Mouse (Mus musculus): Measurements from ENCODE around the gene Vasp. TPM values are rescaled to one million over a fixed set of nuclear protein-coding genes. Genes with fewer than 3 reads are reported as not detected.

Gene Vasp
- 100 to 1,000 TPM; 117 to 119 TPM for total RNA-seq (2021)

DNA sequence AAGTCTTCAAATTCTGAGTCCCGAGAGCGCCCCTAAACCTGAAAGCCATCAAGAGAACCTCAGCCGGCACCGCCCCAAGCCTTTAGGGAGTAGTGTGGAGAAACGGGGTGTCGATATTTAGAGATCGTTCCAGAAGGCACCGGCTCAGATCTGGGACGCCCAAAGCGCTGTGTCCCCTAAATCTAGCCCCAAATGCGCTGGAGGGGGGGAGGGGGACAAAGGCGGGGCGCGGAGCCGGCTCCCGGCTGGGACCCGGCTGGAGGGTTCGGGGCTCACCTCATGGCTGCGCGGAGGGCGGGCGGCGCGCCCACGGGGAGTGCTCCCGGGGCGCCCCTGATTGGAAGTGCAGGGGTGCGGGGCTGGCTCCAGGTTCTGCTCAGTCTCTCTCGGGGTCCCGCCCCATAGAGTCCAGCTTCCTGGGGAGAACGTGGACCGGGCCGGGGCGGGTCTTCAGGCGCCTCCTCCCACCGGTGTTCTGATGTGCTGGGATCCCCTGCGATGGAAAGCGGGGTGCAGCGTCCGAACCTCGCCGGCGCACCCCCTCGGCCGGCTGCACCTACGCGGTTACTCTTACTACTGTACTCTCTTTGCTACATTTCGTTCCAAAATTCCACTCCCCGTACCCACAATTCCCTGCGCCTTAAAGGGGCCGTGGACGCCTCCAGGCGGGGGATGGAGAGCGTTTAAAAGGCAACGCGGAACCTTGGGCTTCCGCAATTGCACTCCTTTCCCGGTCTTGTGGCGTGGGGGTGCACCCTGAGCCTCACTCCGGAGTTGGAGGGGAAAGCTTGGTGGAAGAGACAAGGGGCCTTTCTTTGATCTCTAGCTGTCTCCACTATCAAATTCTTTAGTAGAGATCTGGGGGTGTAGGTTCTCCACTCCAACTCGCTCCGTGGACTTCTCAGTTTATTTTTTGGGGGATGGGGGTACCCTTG lies at the start of gene Vasp:
Gene Vasp (minus strand): TSS at position 580 of the 935 bp plus-strand sequence.
- DNase-seq: peak; percentile 86

DNA sequence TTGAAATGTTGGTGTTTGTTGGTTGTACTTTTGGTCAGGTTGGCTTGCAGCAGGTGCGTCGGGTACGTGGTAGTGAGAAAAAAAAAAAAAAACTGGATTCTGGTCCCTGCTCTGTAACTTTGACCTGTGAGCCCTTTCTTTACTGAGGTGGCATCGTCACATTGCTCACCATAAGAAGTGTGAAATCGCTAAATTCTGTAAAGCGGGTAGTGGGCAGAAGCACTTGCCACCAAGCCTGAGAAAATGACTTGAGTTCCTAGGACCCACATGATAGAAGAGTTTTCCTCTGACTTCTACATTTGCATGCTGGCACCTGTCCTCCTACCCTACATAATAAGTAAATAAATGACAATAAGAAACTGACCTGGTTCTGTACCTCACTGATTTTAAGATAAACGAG lies 49.0 kb upstream of the Vasp start:
- no peak for DNase-seq

DNA sequence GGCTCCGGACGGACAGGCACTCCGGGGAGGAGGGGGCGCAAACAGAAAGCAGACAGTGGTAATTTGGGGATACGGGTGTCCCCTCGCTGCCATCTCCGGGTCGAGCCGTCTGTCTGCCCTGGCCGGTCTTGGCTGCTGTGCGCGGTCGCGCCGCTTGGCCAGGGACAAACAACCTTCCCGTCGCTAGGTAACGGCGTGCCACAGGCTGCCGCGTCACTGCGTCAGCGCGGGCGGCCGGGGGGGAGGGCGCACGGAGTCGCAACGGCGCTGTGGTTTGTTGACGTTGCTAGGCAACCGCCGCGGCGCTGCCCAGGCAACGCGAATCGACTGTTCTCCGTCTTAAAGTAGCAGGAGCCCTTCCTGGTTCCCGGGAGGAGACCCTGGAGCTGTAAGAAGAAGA lies 48.3 kb upstream of the Vasp start:
- DNase-seq: peak; percentile 97

GRCm38 (mm10) chr7:19319458-19319857 lies 47.8 kb upstream of the Vasp start:
- peak; percentile 52 for DNase-seq

- DNase-seq: no peak
Measured at GRCm38 (mm10) chr7:19318676-19319075, 47.1 kb upstream of the Vasp start.

DNA sequence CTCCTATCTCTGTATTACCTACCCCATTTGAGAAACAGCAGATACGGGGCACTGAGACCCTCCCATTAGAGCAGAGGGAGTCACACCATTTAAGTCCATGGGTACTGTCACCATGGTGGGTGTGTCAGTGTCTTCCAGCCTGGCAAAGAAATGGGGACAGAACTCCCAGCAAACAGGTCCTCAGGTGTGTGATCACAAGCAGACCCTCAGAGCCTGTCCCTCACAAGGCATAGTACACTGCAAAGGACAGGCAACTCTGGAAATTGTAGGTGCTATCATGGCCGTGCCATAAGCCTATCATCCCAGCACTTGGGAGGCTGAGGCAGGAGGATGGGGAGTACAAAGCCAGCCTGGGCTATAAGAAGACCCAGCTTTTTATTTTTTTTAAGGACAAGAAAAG lies 46.6 kb upstream of the Vasp start:
- DNase-seq: no peak

DNA sequence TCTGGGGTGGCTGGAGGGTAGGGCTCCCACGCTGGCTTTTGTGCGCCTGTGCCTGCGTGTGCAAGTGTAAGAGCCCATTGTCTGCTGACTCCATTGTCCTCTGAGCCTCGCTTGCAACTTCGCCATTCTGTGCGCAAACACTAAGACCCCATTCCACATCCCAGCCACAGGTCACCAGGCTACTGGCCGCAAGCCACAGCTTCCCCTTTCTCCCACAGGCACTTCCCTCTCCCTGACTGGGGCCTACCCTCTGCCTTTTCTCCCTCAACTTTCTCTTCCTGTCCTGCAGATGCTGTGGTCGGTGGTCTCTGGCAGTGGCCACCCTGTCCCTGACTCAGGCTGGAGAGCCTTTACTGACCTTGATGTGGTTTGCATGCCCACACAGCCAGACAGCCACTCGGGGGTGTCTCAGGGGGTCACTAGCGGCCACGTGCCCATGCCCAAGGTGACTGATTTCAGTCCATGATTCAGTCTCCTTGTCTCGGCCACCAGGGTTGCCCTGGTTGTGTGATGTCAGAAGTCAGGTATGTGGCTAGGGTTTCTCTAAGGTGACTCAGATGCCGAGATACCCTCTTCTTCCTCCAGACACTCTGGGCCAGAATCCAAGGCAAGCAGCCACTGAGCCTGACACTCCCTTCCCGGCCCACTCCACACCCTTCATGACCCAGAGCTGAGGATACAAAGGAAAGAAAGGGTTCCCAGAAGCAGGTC lies 45.0 kb upstream of the Vasp start:
- peak; percentile 47 for DNase-seq

DNA sequence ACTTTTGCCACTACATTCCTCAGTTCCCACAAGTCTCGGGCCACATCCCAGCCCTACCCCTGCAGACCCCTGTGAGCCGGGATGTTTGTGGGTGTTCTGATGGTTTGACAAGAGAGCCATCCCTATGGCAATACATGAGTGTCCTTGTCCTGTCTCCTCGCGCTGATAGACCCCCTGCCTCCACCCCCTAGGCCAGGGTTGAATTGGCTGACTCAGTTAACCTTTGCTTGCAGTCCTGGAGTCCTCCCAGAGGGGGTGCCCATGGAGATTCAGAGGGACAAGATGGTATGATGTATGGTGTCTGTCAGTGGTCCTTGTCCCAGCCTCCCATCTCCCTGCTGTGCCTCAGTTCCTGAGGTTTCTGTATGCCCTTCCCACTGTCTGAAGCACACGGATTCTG lies 42.4 kb upstream of the Vasp start:
- no peak for DNase-seq

GRCm38 (mm10) chr7:19311991-19312390 lies 40.4 kb upstream of the Vasp start:
- DNase-seq: no peak

DNA sequence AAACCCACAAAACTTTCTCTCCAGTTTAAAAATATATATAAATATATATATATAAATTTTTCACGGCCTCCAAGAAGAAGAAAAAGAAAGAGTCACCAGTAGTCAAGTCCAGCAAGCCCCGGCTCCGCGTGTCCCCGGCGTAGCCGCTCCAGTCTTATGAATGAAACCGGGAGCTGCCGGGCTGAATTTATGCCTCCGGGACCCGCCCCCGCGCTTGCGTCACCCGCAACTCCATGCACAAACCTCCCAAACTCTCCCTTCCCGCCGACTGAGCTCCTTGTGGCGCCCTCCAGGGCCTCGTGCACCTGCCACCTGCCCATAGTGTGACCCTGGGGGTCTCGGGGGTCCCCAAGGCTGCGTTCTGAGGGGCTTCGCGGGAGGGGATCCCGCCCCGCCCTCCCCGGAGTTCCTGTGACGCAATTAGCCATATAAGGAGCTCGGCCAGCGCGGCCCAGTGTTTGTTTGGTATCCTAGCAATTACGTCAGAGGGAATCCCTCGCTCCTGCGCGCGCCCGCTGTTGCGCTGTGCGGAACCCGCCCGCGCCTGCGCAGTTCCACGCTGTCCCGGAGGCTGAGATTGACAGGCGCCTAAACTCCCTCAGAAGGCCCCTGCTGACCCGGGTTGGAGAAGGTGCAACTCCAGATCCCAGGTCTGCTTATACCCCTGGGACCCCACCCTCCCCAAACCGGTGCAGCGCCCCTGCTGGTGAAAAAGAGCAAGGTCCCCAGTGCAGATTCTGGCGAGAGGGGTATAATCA lies 38.4 kb upstream of the Vasp start, which contains the start of gene Fosb:
Gene Fosb (minus strand): TSS at position 168 of the 758 bp plus-strand sequence.
- peak; percentile 97 for DNase-seq

DNA sequence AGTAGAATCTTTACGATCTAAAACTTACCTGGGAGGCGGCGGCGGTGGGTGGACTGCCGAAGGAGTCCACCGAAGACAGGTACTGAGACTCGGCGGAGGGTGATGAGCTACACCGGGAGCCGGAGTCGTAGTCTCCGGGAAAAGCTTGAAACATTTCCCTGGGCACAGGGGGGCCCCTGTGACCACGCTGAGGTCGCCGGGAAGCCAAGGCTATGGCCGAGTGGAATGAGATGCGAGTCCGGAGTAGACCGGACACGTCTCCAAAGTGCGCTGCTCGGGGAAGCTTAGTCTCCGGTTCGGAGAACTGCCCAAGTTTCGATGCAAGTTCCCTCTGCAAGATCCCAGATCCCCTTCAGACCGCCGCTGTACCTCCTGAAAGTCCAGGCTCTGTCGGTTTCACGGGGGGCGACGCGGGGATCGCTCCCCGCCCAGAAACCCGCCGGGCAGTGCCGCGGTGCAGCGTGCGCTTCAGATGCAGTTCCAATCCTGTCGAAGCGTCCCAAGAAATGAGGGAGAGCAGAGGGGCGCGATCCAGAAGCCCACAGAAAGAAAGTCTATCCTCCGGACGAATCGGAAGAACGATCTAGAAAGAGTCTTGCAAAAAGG lies 37.8 kb upstream of the Vasp start:
- peak; percentile 29 for DNase-seq

GRCm38 (mm10) chr7:19308454-19309277 lies 37.0 kb upstream of the Vasp start:
- peak; percentile 98 for DNase-seq

DNA sequence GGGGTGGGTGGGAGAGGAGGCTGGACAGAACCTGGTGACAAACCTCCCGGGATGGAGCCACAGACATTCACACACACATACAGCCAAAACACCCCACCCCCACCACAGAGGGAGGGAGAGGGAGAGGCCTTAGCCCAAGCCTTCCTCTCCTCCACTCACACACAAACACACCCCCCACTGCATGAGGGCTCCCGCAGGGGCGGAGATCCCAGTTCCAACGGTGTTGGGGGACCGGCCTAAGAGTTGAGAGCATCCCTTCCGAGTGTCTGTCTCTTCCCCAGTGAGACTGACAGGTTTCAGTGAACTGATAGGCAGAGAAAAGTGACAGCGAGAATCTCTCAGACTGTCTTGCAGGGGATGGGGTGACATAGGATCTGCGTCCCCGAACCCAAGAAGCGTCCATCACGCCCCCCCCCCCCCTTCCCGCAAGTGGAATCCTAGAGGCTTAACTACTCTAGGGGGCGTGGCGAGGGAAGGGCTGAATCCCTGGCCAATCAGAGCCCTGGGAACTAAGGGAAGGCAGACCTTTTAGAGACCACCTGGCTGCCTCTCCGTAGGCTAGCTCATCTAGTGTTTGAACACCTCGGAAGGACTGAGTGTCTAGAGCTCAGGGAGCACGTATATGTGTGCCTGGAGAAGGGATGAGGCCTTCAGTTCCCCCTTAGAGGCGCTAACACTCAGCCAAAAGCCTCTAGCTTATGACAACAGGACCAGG lies 36.3 kb upstream of the Vasp start:
- DNase-seq: peak; percentile 82

DNA sequence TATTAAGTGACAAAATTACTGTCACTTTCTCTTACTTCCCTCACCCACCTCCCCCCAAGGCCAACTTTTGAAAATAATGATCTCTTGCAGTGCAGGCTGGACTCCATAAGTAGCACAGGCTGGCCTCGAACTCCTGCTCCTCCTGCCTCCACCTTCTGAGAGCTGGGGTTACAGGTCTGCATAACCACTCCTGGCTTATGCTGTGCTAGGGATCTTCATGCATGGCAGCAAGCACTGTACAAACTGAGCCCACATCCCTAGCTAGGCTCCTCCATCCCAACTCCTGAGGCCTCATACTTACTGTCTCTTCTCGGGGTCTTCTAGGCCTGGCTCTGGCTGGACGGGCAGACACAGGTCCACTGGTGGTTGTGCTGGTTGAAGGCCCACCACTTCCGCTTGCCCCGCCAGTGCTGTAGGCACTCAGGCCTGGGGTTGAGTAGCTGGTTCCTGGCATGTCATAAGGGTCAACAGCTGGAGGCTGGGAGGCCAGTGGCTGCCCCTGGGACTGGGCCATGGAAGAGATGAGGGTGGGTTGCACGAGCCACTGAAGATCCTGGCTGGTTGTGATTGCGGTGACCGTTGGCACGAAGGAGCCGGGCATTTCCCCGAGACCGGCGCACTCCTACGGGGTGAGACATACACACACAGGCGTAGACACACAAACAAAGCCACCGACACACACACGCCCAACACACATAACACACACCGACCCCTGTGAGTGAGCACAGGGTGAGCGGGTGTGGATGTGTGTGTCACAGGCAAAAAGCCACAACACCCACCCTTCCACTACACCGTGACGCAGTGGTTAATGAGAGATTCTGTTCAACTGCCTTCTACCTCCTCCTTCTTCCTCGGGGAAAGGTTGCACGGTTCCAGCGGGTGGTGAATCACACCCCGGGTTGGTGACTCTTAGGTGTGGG lies 35.5 kb upstream of the Vasp start:
- DNase-seq: no peak

DNA sequence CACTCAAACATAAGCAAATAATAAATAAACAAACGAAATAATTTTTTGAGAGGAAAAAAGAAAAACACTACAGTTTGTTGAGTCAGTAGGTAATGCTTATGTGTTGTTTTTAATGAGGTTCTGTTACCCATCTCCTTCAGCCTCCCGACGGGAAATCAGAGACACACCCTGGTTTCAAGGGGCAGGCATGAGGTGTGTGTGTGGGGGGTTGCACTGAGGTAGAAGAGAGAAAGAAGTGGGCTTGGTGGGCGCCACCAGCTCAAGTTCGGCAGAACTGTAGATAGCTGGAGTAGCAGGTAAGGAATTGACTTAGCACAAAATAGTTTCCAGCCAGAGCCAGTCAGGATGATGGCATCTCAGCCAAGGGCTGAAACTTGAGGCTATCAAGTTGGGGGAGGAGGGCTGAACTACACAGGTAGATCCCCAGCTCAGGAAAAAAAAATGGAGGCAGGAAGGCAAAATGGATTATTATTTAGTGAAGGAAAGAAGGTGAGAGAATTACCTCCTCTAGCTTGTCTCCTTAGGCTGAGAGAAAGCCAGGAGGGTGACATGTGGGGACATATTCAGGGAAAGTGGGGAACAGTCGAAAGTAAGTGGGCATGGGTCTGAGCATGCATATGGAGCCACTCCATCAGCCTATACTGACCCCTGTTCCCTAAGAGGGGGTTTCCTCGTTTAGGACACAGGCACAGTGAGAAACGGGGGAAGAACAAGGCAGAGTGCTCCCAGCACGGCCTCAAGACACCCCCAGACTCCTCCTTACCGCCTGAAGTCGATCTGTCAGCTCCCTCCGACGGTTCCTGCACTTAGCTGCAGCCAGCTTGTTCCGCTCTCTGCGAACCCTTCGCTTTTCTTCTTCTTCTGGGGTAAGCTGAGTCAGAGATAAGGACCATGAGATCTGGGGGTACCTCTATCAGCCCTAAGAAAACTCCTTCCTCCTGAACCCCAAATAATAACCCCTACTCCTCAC lies 34.5 kb upstream of the Vasp start:
- no peak for DNase-seq

DNA sequence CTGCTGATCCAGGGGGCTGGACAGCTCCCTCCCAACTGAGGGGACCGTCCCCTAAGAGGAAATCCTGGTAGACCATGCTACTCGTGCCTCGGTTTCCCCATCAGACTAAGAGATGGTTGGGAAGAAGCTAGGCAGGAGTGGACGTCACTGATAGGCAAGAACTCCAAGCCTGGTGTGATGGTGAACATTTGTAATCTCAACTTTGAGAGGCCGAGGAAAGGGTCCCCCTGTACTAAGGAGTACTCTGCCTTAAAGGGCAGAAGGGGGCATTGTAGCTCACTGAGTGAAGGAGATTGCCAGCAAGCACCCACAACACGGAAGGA lies 33.8 kb upstream of the Vasp start:
- no peak for DNase-seq

DNA sequence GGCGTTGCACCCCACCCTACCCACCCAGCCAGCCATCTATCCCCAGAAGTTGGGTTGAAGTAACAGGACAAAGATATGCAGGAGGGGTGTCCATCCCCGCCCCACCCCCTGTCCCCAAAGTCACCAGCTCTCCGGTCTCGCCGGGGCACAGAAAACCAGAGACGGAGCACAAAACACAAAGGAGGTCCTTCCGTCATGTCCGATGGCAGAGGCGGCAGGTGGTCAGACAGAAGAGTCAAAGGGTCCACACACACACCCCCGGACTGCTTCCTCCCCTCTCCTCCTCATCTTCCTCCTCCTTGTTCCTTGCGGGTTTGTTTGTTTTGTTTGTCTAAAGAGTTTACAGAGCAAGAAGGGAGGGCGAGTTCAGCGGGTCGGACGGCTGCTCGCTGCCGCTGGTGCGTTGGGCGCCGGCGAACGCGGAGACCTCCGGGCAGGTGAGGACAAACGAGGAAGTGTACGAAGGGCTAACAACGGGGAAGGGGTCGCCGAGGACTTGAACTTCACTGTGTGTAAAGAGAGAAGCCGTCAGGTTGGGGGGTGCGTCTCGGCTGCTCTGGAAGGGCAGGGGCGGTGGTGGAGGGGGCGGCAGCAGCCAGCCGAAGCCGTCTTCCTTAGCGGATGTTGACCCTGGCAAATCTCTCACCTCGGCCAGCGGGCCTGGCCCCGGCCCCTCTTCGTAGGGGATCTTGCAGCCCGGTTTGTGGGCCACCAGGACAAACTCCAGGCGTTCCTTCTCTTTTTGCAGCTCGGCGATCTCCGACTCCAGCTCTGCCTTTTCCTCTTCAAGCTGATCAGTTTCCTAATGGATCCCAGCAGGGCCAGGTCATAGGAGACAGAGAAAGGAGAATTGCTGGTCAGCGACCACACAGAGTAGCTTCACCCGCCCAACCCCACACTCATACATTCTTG lies 33.1 kb upstream of the Vasp start:
- peak; percentile 14 for DNase-seq
